Mouse (Mus musculus): Measurements from ENCODE around the gene Lgmn. TPM values are rescaled to one million over a fixed set of nuclear protein-coding genes. Genes with fewer than 3 reads are reported as not detected.

The Lgmn gene
- total and polyA plus RNA-seq, 3 experiments = 2.2 to 8.0 TPM; not detected in 1

DNA sequence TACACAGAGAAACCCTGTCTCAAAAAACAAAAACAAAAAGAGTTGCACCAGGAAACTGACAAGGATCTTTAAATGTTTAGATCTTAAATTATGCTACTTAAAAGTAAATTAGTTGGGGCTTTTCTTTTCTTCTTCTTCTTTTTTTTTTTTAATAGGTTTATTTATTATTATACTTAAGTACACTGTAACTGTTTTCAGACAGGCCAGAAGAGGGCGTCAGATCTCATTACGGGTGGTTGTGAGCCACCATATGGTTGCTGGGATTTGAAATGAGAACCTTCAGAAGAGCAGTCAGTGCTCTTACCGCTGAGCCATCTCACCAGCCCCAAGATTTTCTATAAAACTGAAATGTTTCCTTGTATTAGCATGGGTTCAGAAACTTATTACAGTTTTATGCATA, 45.3 kb upstream of the Lgmn start:
- TF ChIP-seq RAD21 (IDR thresholded peaks at IDR 0.05; ENCODE audit: low read depth, low read length) = peak; percentile 9
- no peak for TF ChIP-seq NELFE (IDR thresholded peaks at IDR 0.05; ENCODE audit: low read depth, low read length)
- TF ChIP-seq ZC3H11A (IDR thresholded peaks at IDR 0.05; ENCODE audit: low read depth, low read length) = 0 out of 2 replicates have a peak, but pooled peaks have one; percentile 5
- TF ChIP-seq JUND (IDR thresholded peaks at IDR 0.05; ENCODE audit: low read depth, low read length) = no peak
- no peak for TF ChIP-seq POLR2AphosphoS5 (IDR thresholded peaks at IDR 0.05; ENCODE audit: borderline replicate concordance, low read depth, low read length)
- TF ChIP-seq SMC3 (IDR thresholded peaks at IDR 0.05; ENCODE audit: low read depth, low read length) = peak; percentile 38; the same call in 1 of the 2 replicates
- TF ChIP-seq POLR2AphosphoS2 (IDR thresholded peaks at IDR 0.05; ENCODE audit: low read length) = no peak
- TF ChIP-seq CTCF (IDR thresholded peaks at IDR 0.05 in 2 of 3, conservative IDR thresholded peaks at IDR 0.05 in 1 of 3; ENCODE audit: control insufficient read depth in 1 of 3, insufficient read depth in 1 of 3, low read depth in 2 of 3, low read length in 3 of 3, poor library complexity in 1 of 3, severe bottlenecking in 1 of 3) = peak in 1 of 3 experiments; percentile 27; a peak in 1 of 6 replicates
- Histone ChIP-seq H3K4me1 (ENCODE audit: control insufficient read depth in 1 of 2, insufficient read depth in 2 of 2, low read length in 2 of 2) (no peaks in the 10 kb centered on the region; a peak in 1 of 4 replicates), H3K9ac (ENCODE audit: control insufficient read depth, low read depth, low read length, poor library complexity, severe bottlenecking) (no peak overlapping the region), H3K9me3 (replicated peaks; ENCODE audit: insufficient read depth, low read length) (no peaks in the 10 kb centered on the region), H3K4me3 (ENCODE audit: control insufficient read depth in 1 of 2, insufficient read depth in 1 of 2, low read depth in 2 of 2, low read length in 2 of 2) (no peak overlapping the region), H3K36me3 (ENCODE audit: control insufficient read depth in 1 of 2, insufficient read depth in 2 of 2, low read length in 2 of 2) (peaks cover 0 to 6% of the 10 kb centered on the region in 2 experiments; a peak in 2 of 4 replicates), H3K27me3 (ENCODE audit: control insufficient read depth in 1 of 2, insufficient read depth in 2 of 2, low read length in 2 of 2) (no peaks in the 10 kb centered on the region), H3K79me2 (ENCODE audit: control insufficient read depth, insufficient read depth, low read length, poor library complexity) (no peaks in the 10 kb centered on the region), H3K27ac (ENCODE audit: control insufficient read depth, low read depth, low read length) (no peak overlapping the region)
- peak; percentile 54 for DNase-seq (ENCODE audit: low read depth, low spot score)

DNA sequence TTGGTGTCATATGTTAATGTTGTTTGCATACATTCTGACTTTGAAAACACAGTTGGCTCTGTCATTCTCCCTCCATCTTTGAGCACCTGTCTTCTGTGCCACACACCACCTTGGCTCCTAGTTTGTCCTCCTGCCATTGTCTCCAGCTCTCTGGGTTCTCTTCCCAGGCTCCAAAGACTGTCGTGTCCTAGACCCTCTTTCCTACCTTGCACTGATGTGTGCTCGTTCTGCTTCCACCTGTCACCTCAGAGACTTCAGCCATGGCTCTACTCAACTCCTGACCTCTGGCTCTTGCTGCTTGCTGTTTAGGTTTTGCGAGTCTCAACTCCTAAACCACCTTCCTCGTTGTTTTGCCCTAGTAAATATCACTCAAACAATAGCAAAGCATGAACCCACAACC, 40.9 kb upstream of the Lgmn start:
- no peak overlapping the region for H3K27ac ChIP-seq (ENCODE audit: control insufficient read depth, low read depth, low read length)
- no peak overlapping the region for H3K9ac ChIP-seq (ENCODE audit: control insufficient read depth, low read depth, low read length, poor library complexity, severe bottlenecking)
- H3K27me3 ChIP-seq (ENCODE audit: control insufficient read depth in 1 of 2, insufficient read depth in 2 of 2, low read length in 2 of 2) = no peaks in the 10 kb centered on the region
- no peaks in the 10 kb centered on the region for H3K4me1 ChIP-seq (ENCODE audit: control insufficient read depth in 1 of 2, insufficient read depth in 2 of 2, low read length in 2 of 2)
- TF ChIP-seq EP300 (IDR thresholded peaks at IDR 0.05; ENCODE audit: low read depth in 1 of 2, low read length in 2 of 2) (no peak), POLR2AphosphoS2 (IDR thresholded peaks at IDR 0.05; ENCODE audit: low read length) (no peak), ZKSCAN1 (IDR thresholded peaks at IDR 0.05; ENCODE audit: low read depth, low read length) (no peak), MYC (IDR thresholded peaks at IDR 0.05; ENCODE audit: low read depth, low read length) (no peak), GATA1 (IDR thresholded peaks at IDR 0.05; ENCODE audit: low read depth, low read length) (no peak), ZNF384 (IDR thresholded peaks at IDR 0.05; ENCODE audit: low read depth, low read length) (no peak), JUND (IDR thresholded peaks at IDR 0.05; ENCODE audit: low read depth, low read length) (no peak), USF1 (IDR thresholded peaks at IDR 0.05; ENCODE audit: low read depth, low read length) (no peak), USF2 (IDR thresholded peaks at IDR 0.05; ENCODE audit: borderline replicate concordance in 1 of 2, insufficient read depth in 1 of 2, low read depth in 1 of 2, low read length in 2 of 2) (no peak), NELFE (IDR thresholded peaks at IDR 0.05; ENCODE audit: low read depth, low read length) (no peak), TBP (IDR thresholded peaks at IDR 0.05; ENCODE audit: low read depth, low read length) (no peak), MAX (IDR thresholded peaks at IDR 0.05; ENCODE audit: low read length) (no peak), MAZ (IDR thresholded peaks at IDR 0.05; ENCODE audit: low read depth, low read length) (no peak), NRF1 (IDR thresholded peaks at IDR 0.05; ENCODE audit: insufficient read depth, low read depth, low read length, poor library complexity, severe bottlenecking) (no peak), POLR2A (IDR thresholded peaks at IDR 0.05; ENCODE audit: control insufficient read depth in 1 of 2, insufficient read depth in 1 of 2, low read depth in 1 of 2, low read length in 2 of 2, poor library complexity in 1 of 2) (no peak)
- no peak for DNase-seq (ENCODE audit: low read depth, low spot score)
- peaks cover 0 to 7% of the 10 kb centered on the region in 2 experiments; a peak in 2 of 4 replicates for H3K36me3 ChIP-seq (ENCODE audit: control insufficient read depth in 1 of 2, insufficient read depth in 2 of 2, low read length in 2 of 2)
- H3K79me2 ChIP-seq (ENCODE audit: control insufficient read depth, insufficient read depth, low read length, poor library complexity) = no peaks in the 10 kb centered on the region
- no peak overlapping the region for H3K4me3 ChIP-seq (ENCODE audit: control insufficient read depth in 1 of 2, insufficient read depth in 1 of 2, low read depth in 2 of 2, low read length in 2 of 2)
- H3K9me3 ChIP-seq (replicated peaks; ENCODE audit: insufficient read depth, low read length) = no peaks in the 10 kb centered on the region

All from MEL (cell line).